Mouse (Mus musculus) cortical plate, adult 2 months (tissue): ENCODE results near the gene Pax6. TPM values are rescaled to one million over a fixed set of nuclear protein-coding genes. Genes with fewer than 3 reads are reported as not detected.

Source experiments
- H3K27ac ChIP-seq: fragments of 200-500 bp; 2 replicates; pipeline ENCODE4 v1.5.1; 2012; ENCODE audit warnings: low read length, control low read depth, inconsistent platforms; ENCODE audit not compliant: insufficient read depth
- H3K4me1 ChIP-seq: fragments of 200-500 bp; 2 replicates; pipeline ENCODE4 v1.6.1; 2011; ENCODE audit warnings: low read length; ENCODE audit not compliant: control insufficient read depth, insufficient read depth
- H3K4me3 ChIP-seq: fragments of 200-500 bp; 2 replicates; pipeline ENCODE4 v1.5.1; 2011; ENCODE audit warnings: mild to moderate bottlenecking, low read length, control low read depth; ENCODE audit not compliant: insufficient read depth
- CTCF ChIP-seq: fragments of 200-500 bp; IDR thresholded peaks from 2 replicates; pipeline ENCODE4 v1.5.1; 2011; ENCODE audit warnings: mild to moderate bottlenecking, control low read depth, low read length; ENCODE audit not compliant: insufficient read depth; ENCODE audit errors: extremely low read depth
- POLR2A ChIP-seq: fragments of 200-500 bp; IDR thresholded peaks from 2 replicates; pipeline ENCODE4 v1.6.1; 2011; ENCODE audit warnings: mild to moderate bottlenecking, low read length, control low read depth; ENCODE audit not compliant: insufficient read depth; ENCODE audit errors: extremely low read depth
- polyA plus RNA-seq: library from polyadenylated mRNA; depleted of rRNA; stranded (reverse); fragments of >200 nt; gene quantifications from 2 replicates; pipeline ENCODE4 v1.2.3, GENCODE M21; 2012; rRNA removed

Gene Pax6
- polyA plus RNA-seq, 1 experiment, result 9.2 TPM

GRCm38 (mm10) chr2:105709126-105709525 is 40.4 kb downstream of the Pax6 start:
- H3K27ac ChIP-seq, result no peak overlapping the region
- H3K4me1 ChIP-seq, result no peaks in the 10 kb centered on the region
- TF ChIP-seq CTCF (no peak), POLR2A (no peak)
- H3K4me3 ChIP-seq, result no peak overlapping the region

- Histone ChIP-seq H3K4me3 (no peak overlapping the region), H3K4me1 (no peaks in the 10 kb centered on the region), H3K27ac (no peak overlapping the region)
- TF ChIP-seq CTCF, result no peak
Measured at GRCm38 (mm10) chr2:105710511-105710910, 41.8 kb downstream of the Pax6 start.

DNA sequence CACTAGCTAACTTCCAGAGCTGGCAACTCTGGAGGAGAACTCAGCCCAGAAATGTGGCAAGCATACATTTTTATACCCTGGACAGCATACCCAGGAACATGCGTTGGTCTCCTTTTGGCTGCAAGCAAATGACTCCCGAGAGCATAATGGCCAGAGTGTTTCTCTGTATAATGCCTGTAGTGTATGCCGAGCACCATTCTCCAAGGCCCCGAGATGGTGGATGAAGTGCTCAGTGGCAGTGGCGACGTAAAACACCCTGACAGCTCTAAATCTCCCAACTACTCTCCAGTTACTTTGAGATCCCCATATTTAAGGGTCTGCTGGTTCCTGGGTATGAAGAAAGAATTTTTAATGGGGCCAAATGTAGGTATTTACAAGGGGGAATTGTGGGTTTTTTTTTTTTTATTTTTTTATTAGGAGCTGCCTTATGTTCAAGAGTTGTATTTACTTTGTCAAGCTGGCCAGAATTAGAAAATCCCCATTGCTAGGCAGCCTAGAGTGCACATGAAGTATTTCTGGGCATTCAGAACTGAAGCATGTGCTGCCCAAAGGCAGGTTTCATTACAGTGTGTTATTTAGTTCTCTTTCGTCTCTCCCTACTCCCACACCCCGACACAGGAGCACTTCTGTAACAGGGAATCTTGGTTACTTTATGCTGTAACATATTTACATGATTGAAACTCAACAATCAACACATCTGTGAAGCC is 46.9 kb downstream of the Pax6 start:
- TF ChIP-seq POLR2A (no peak), CTCF (no peak)
- Histone ChIP-seq H3K27ac (no peak overlapping the region), H3K4me1 (no peaks in the 10 kb centered on the region), H3K4me3 (no peak overlapping the region)

- H3K4me1 ChIP-seq, result 0 out of 2 replicates have a peak, but pooled peaks cover 1% of the 10 kb centered on the region
- no peak overlapping the region for H3K4me3 ChIP-seq
- TF ChIP-seq CTCF (no peak), POLR2A (no peak)
- no peak overlapping the region for H3K27ac ChIP-seq
Measured at GRCm38 (mm10) chr2:105726657-105727056, 58.0 kb downstream of the Pax6 start.

DNA sequence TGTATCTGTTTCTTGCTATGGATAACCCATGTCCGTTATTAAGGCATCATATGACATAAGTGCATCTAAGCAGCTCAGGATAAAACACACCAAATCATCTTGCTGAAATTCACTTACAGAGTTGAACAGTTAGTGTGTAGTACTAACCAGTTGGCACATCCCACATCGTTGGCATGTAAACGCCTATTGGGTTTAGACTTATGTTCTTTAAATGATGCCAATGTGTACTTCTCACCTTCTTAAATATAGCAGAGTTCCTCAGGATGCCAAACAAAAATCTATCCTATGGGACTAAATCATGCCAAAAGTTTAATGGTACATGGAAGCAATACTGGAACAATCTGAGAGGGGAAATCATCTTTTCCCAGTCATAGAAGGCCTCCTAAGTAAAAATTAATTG is 62.0 kb downstream of the Pax6 start:
- Histone ChIP-seq H3K27ac (no peak overlapping the region), H3K4me1 (0 out of 2 replicates have a peak, but pooled peaks cover 1% of the 10 kb centered on the region), H3K4me3 (no peak overlapping the region)
- TF ChIP-seq POLR2A (no peak), CTCF (no peak)

DNA sequence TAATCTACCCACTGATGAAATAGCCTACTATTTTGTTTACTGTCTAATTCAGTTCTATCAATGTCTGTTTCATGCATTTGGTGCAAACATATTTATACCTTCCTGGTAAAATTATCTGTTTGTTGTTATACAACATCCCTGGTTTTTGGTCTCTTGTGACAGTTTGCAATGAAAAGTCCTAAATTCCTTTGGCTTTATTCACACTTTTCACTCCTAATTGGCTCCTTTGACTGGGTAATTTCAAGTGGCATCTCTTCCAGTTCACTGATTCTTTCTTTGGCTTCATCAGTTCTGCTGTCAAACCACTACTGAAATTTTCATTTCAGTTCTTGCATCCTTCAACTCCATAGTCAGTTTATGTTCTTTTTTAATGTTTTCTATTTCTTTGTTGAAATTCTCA is 67.5 kb downstream of the Pax6 start:
- Histone ChIP-seq H3K4me1 (0 out of 2 replicates have a peak, but pooled peaks cover 1% of the 10 kb centered on the region), H3K4me3 (no peak overlapping the region), H3K27ac (no peak overlapping the region)
- TF ChIP-seq CTCF (no peak), POLR2A (no peak)

DNA sequence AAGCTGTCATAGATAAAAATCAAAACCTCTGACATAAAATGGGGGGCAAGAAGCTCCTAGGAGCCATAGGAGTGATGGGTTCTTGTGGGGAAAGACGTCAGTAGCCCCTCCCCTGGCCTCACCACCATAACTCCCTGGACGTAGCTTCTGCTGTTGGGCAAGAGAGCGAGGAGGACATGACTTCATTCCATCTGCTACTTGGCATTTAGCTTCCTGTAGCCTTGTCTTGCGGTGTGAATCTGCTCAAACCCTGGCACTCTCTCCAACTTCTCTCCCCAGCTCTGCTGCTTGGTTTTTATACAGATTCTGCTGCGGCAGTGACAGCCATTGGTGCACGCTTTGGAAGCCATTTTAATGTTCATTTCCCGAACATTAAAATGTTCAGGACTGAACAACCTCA is 78.2 kb downstream of the Pax6 start:
- TF ChIP-seq CTCF, result no peak
- no peak for TF ChIP-seq POLR2A
- no peaks in the 10 kb centered on the region for H3K4me1 ChIP-seq
- H3K27ac ChIP-seq, result no peak overlapping the region

More for the DNA sequence above, 78.2 kb downstream of the Pax6 start:
- H3K4me3 ChIP-seq, result no peak overlapping the region

Other genes starting within 250 kb of the Pax6 start
- 7.4 and 9.0 TPM in 2 replicates for gene Elp4, start 235.7 kb downstream of the Pax6 start, polyA plus RNA-seq
- gene Immp1l, start 235.7 kb downstream of the Pax6 start, polyA plus RNA-seq, result 33.8 and 40.0 TPM in 2 replicates